ENCODE assay signal across 15 mouse cellular contexts in the genomic region with DNA sequence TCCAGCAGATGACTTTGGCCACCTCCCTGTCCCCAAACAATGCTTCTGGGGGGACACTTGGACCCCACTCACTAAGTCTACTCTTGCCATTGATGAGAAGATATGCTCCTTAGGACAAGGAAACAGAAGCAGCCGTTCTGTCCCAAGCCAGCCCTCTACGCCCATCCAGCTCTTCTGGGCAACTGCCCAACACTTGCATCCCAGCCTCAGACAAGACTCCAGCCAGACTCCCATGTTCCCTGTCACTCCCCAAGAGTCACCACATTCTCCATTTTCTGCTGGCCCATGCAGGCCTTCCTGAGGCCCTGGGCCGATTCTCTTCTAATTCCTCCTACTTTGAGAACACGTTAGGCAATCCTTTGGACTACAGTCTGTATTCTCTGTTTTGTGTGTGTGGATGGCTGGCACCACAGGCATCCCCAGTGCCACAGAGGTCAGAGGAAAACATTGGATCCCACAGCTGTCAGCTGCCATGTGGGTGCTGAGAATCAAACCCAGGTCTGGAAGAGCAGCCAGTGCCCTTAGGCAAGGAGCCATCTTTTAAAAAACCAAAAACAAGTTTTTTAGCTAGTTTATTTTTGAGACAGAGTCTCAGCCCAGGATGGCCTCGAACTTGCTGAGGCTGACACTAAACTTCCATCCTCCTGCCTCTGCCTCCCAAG. TPM values are rescaled to one million over a fixed set of nuclear protein-coding genes. Genes with fewer than 3 reads are reported as not detected.
DNase-seq lines count a peak whose midpoint lies in the region; ATAC-seq and TF ChIP-seq lines count a peak whose summit lies in the region.
"Had no signal": no experiment of that assay in that cellular context is flagged by ENCODE, and none has a peak within 500 bp of the region (broad histone marks: within the 10 kb centered on the region; RNA-seq: fewer than 3 reads in every experiment).

No protein-coding gene starts in this region.

- H3K9ac ChIP-seq in midbrain, postnatal 0 days (replicated peaks; ENCODE audit: low read length, poor library complexity, severe bottlenecking) = no peak overlapping the region
- H3K9ac ChIP-seq in heart, embryonic 15.5 days = no peak overlapping the region
- H3K9ac ChIP-seq in liver, embryonic 12.5 days = no peak overlapping the region
- H3K9ac ChIP-seq: lung, embryonic 15.5 days; midbrain, embryonic 15.5 days had no signal

- H3K4me2 ChIP-seq in midbrain, postnatal 0 days (ENCODE audit: low read depth, low read length, poor library complexity, severe bottlenecking) = no peak overlapping the region
- H3K4me2 ChIP-seq in heart, embryonic 15.5 days = no peak overlapping the region
- no peak overlapping the region for H3K4me2 ChIP-seq in liver, embryonic 12.5 days
- H3K4me2 ChIP-seq: lung, embryonic 15.5 days; midbrain, embryonic 15.5 days had no signal

- H3K4me1 ChIP-seq in midbrain, embryonic 10.5 days = peaks cover 62% of the 10 kb centered on the region
- no peaks in the 10 kb centered on the region; the same call in 1 of the 2 replicates for H3K4me1 ChIP-seq in midbrain, postnatal 0 days (ENCODE audit: insufficient read depth, low read length)
- peaks cover 55% of the 10 kb centered on the region for H3K4me1 ChIP-seq in heart, embryonic 15.5 days (replicated peaks)
- peaks cover 25% of the 10 kb centered on the region; the same call in 1 of the 2 replicates for H3K4me1 ChIP-seq in liver, embryonic 12.5 days

- peak; percentile 55 for DNase-seq in gastrocnemius, postnatal 25 days
- DNase-seq in gastrocnemius, postnatal 4 days (ENCODE audit: low spot score in 2 of 2) = no peak
- DNase-seq in midbrain, embryonic 10.5 days (ENCODE audit: low spot score) = no peak
- DNase-seq in midbrain, postnatal 0 days (ENCODE audit: low spot score) = no peak
- DNase-seq in skeletal muscle tissue, adult 2 months (ENCODE audit: low read depth, low spot score) = peak; percentile 68
- DNase-seq in right cerebral cortex, postnatal 36 days (ENCODE audit: low spot score in 2 of 2) = no peak
- DNase-seq: adrenal gland, postnatal 25 days; cerebellum, adult 11-12 months; kidney, adult 2 months; right cerebral cortex, postnatal 25 days had no signal

- H3K4me3 ChIP-seq in midbrain, embryonic 10.5 days = no peak overlapping the region
- no peak overlapping the region for H3K4me3 ChIP-seq in midbrain, postnatal 0 days (ENCODE audit: low read depth, low read length)
- H3K4me3 ChIP-seq in heart, embryonic 15.5 days = no peak overlapping the region
- H3K4me3 ChIP-seq in liver, embryonic 12.5 days = no peak overlapping the region
- H3K4me3 ChIP-seq: lung, embryonic 15.5 days; midbrain, embryonic 15.5 days had no signal

- H3K36me3 ChIP-seq in midbrain, embryonic 10.5 days = no peaks in the 10 kb centered on the region
- no peaks in the 10 kb centered on the region for H3K36me3 ChIP-seq in midbrain, postnatal 0 days (ENCODE audit: insufficient read depth, low read length)
- no peaks in the 10 kb centered on the region for H3K36me3 ChIP-seq in heart, embryonic 15.5 days
- H3K36me3 ChIP-seq in liver, embryonic 12.5 days = no peaks in the 10 kb centered on the region
- H3K36me3 ChIP-seq: lung, embryonic 15.5 days; midbrain, embryonic 15.5 days had no signal

- no peaks in the 10 kb centered on the region for H3K27me3 ChIP-seq in midbrain, embryonic 10.5 days (ENCODE audit: low read depth, poor library complexity, severe bottlenecking)
- no peaks in the 10 kb centered on the region for H3K27me3 ChIP-seq in midbrain, postnatal 0 days (ENCODE audit: insufficient read depth, low read length)
- H3K27me3 ChIP-seq in heart, embryonic 15.5 days = no peaks in the 10 kb centered on the region
- peaks cover 1% of the 10 kb centered on the region; the same call in 1 of the 2 replicates for H3K27me3 ChIP-seq in liver, embryonic 12.5 days (replicated peaks)
- H3K27me3 ChIP-seq: lung, embryonic 15.5 days; midbrain, embryonic 15.5 days had no signal

- WGBS in midbrain, embryonic 10.5 days = 93% methylated on average over 5 of the region's 5 CpGs
- WGBS in midbrain, postnatal 0 days = 81% methylated on average over 5 of the region's 5 CpGs
- WGBS in heart, embryonic 15.5 days = 68% methylated on average over 5 of the region's 5 CpGs
- 71% methylated on average over 5 of the region's 5 CpGs for whole genome bisulfite sequencing in liver, embryonic 12.5 days (ENCODE audit: insufficient replicate concordance)

- H3K27ac ChIP-seq in midbrain, embryonic 10.5 days (replicated peaks) = peak overlapping the region; percentile 64
- H3K27ac ChIP-seq in midbrain, postnatal 0 days (ENCODE audit: low read depth, low read length) = no peak overlapping the region
- H3K27ac ChIP-seq in heart, embryonic 15.5 days = peak overlapping the region; percentile 85
- no peak overlapping the region for H3K27ac ChIP-seq in liver, embryonic 12.5 days
- H3K27ac ChIP-seq: midbrain, embryonic 15.5 days had no signal

- H3K9me3 ChIP-seq in midbrain, embryonic 10.5 days (replicated peaks) = no peaks in the 10 kb centered on the region
- H3K9me3 ChIP-seq in midbrain, postnatal 0 days (ENCODE audit: low read length) = no peaks in the 10 kb centered on the region
- no peaks in the 10 kb centered on the region for H3K9me3 ChIP-seq in heart, embryonic 15.5 days (replicated peaks)
- H3K9me3 ChIP-seq in liver, embryonic 12.5 days (replicated peaks) = no peaks in the 10 kb centered on the region
- H3K9me3 ChIP-seq: lung, embryonic 15.5 days; midbrain, embryonic 15.5 days had no signal

- TF ChIP-seq CTCF in midbrain, postnatal 0 days (IDR thresholded peaks at IDR 0.05) = no peak

- ATAC-seq in midbrain, postnatal 0 days (ENCODE audit: low FRiP score) = no peak
- no peak for ATAC-seq in heart, embryonic 15.5 days (replicated peaks; ENCODE audit: insufficient number of reproducible peaks, insufficient read depth, low FRiP score, low read depth)
- ATAC-seq in liver, embryonic 12.5 days = no peak
- ATAC-seq: forebrain, embryonic 16.5 days; midbrain, embryonic 15.5 days had no signal

RNA-seq across cellular contexts. Expression of gene Mxra7, which starts 7.8 kb away (rescaled TPM):
- 10 to 100 TPM; 13.2 to 14.7 TPM for total RNA-seq in gastrocnemius, postnatal 25 days (2021)
- 10 to 100 TPM; 54.5 to 65.3 TPM for total RNA-seq in gastrocnemius, postnatal 4 days (2021)
- polyA plus RNA-seq in midbrain, embryonic 10.5 days (2016; fragmentation: Nextera tagmentation; extraction: Ambion mirVana) = 28.1 and 29.1 TPM in 2 replicates
- 23.3 and 39.1 TPM in 2 replicates for total RNA-seq in midbrain, postnatal 0 days (2014; rRNA removed)
- polyA plus RNA-seq in midbrain, postnatal 0 days (2015; fragmentation: Nextera tagmentation; extraction: Ambion mirVana) = 29.3 and 32.1 TPM in 2 replicates
- polyA plus RNA-seq in heart, embryonic 15.5 days (2015; fragmentation: Nextera tagmentation; extraction: Ambion mirVana) = 18.8 and 19.8 TPM in 2 replicates
- 6.9 and 7.2 TPM in 2 replicates for polyA plus RNA-seq in liver, embryonic 12.5 days (2016; fragmentation: Nextera tagmentation; extraction: Ambion mirVana)

RNA-seq across cellular contexts. Expression of gene Mettl23, which starts 23.0 kb away (rescaled TPM):
- 10 to 100 TPM; 33.1 to 36.7 TPM for total RNA-seq in gastrocnemius, postnatal 25 days (2021)
- 10 to 100 TPM; 23.7 to 26.6 TPM for total RNA-seq in gastrocnemius, postnatal 4 days (2021)
- 68.5 and 70.3 TPM in 2 replicates for polyA plus RNA-seq in midbrain, embryonic 10.5 days (2016; fragmentation: Nextera tagmentation; extraction: Ambion mirVana)
- 28.9 and 32.2 TPM in 2 replicates for total RNA-seq in midbrain, postnatal 0 days (2014; rRNA removed)
- polyA plus RNA-seq in midbrain, postnatal 0 days (2015; fragmentation: Nextera tagmentation; extraction: Ambion mirVana) = 47.4 and 48.4 TPM in 2 replicates
- 63.0 and 63.4 TPM in 2 replicates for polyA plus RNA-seq in heart, embryonic 15.5 days (2015; fragmentation: Nextera tagmentation; extraction: Ambion mirVana)
- polyA plus RNA-seq in liver, embryonic 12.5 days (2016; fragmentation: Nextera tagmentation; extraction: Ambion mirVana) = 47.6 and 49.5 TPM in 2 replicates

RNA-seq across cellular contexts. Expression of gene Jmjd6, which starts 23.2 kb away (rescaled TPM):
- total RNA-seq in gastrocnemius, postnatal 25 days (2021) = 10 to 100 TPM; 20.6 to 22.1 TPM
- 10 to 100 TPM; 35.6 to 39.7 TPM for total RNA-seq in gastrocnemius, postnatal 4 days (2021)
- 92.5 and 102 TPM in 2 replicates for polyA plus RNA-seq in midbrain, embryonic 10.5 days (2016; fragmentation: Nextera tagmentation; extraction: Ambion mirVana)
- 38.1 and 43.6 TPM in 2 replicates for total RNA-seq in midbrain, postnatal 0 days (2014; rRNA removed)
- polyA plus RNA-seq in midbrain, postnatal 0 days (2015; fragmentation: Nextera tagmentation; extraction: Ambion mirVana) = 48.8 and 49.8 TPM in 2 replicates
- polyA plus RNA-seq in heart, embryonic 15.5 days (2015; fragmentation: Nextera tagmentation; extraction: Ambion mirVana) = 66.5 and 67.4 TPM in 2 replicates
- polyA plus RNA-seq in liver, embryonic 12.5 days (2016; fragmentation: Nextera tagmentation; extraction: Ambion mirVana) = 58.2 and 61.6 TPM in 2 replicates

RNA-seq across cellular contexts. Expression of gene Mfsd11, which starts 32.2 kb away (rescaled TPM):
- 10 to 100 TPM; 21.3 to 23.5 TPM for total RNA-seq in gastrocnemius, postnatal 25 days (2021)
- total RNA-seq in gastrocnemius, postnatal 4 days (2021) = 10 to 100 TPM; 42.8 to 43.1 TPM
- 27.9 and 31.7 TPM in 2 replicates for polyA plus RNA-seq in midbrain, embryonic 10.5 days (2016; fragmentation: Nextera tagmentation; extraction: Ambion mirVana)
- total RNA-seq in midbrain, postnatal 0 days (2014; rRNA removed) = 36.0 and 57.0 TPM in 2 replicates
- polyA plus RNA-seq in midbrain, postnatal 0 days (2015; fragmentation: Nextera tagmentation; extraction: Ambion mirVana) = 54.8 and 64.1 TPM in 2 replicates
- 31.8 and 38.6 TPM in 2 replicates for polyA plus RNA-seq in heart, embryonic 15.5 days (2015; fragmentation: Nextera tagmentation; extraction: Ambion mirVana)
- 13.6 and 15.0 TPM in 2 replicates for polyA plus RNA-seq in liver, embryonic 12.5 days (2016; fragmentation: Nextera tagmentation; extraction: Ambion mirVana)

RNA-seq across cellular contexts. Expression of gene Srsf2, which starts 32.8 kb away (rescaled TPM):
- total RNA-seq in gastrocnemius, postnatal 25 days (2021) = 10 to 100 TPM; 61.7 to 65.2 TPM
- 100 to 1,000 TPM; 181 to 207 TPM for total RNA-seq in gastrocnemius, postnatal 4 days (2021)
- 852 and 895 TPM in 2 replicates for polyA plus RNA-seq in midbrain, embryonic 10.5 days (2016; fragmentation: Nextera tagmentation; extraction: Ambion mirVana)
- 196 and 259 TPM in 2 replicates for total RNA-seq in midbrain, postnatal 0 days (2014; rRNA removed)
- polyA plus RNA-seq in midbrain, postnatal 0 days (2015; fragmentation: Nextera tagmentation; extraction: Ambion mirVana) = 460 and 484 TPM in 2 replicates
- 479 and 520 TPM in 2 replicates for polyA plus RNA-seq in heart, embryonic 15.5 days (2015; fragmentation: Nextera tagmentation; extraction: Ambion mirVana)
- 801 and 808 TPM in 2 replicates for polyA plus RNA-seq in liver, embryonic 12.5 days (2016; fragmentation: Nextera tagmentation; extraction: Ambion mirVana)

Comparison
In these comparisons a context has a peak if more than half of its experiments do, and no peak if none do; other contexts are left out.
1. DNase-seq: peak in gastrocnemius, postnatal 25 days (single experiment) and skeletal muscle tissue, adult 2 months (single experiment); none in gastrocnemius, postnatal 4 days (0 of 2), midbrain, embryonic 10.5 days (single experiment), midbrain, postnatal 0 days (single experiment) and right cerebral cortex, postnatal 36 days (0 of 2).
2. H3K27ac ChIP-seq: peak in midbrain, embryonic 10.5 days (single experiment) and heart, embryonic 15.5 days (single experiment); none in midbrain, postnatal 0 days (single experiment) and liver, embryonic 12.5 days (single experiment).